Comparison of ENCODE assay signal across 8 mouse cellular contexts in the genomic region with DNA sequence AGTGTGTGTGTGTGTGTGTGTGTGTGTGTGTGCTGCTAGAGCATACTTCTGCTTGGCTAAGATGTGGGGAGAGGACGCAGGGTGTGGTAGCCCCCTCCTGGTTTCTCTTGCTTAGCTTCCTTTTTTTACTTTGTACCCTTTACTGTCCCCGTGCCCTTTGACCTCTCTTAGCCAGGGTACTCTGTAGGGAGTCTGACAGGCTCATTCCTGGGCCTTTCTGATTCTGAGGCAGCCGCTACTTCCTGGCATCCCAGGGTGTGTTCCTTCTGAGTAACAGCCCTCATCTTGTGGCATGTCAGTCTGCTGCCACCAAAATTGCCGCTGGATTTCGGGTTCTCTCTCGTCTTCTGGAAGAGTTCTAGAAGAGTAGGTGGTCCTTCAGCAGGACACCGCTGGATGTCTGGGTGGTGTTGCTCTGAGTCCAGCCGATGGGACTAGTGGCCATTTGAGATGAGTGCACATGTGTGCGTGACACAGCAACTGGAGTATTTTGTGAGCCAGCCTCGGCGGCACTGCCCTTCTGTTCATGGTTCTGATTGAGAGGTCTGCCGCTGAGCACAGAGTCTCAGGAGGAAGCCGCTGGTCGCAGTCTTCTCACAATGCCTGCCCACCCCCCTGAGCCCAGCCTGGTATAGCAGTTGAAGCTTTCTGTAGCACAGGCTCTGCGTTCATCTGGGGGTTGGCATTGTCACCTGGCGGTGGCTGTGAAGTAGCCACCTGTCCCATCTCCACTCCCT. TPM values are rescaled to one million over a fixed set of nuclear protein-coding genes. Genes with fewer than 3 reads are reported as not detected.
DNase-seq lines count a peak whose midpoint lies in the region; ATAC-seq and TF ChIP-seq lines count a peak whose summit lies in the region.

No protein-coding gene starts in this region.

- peak overlapping the region; percentile 54 for H3K4me3 ChIP-seq in gastrocnemius, adult 2 months
- peak overlapping the region; percentile 81 for H3K4me3 ChIP-seq in E14TG2a.4 (replicated peaks; ENCODE audit: low read length)
- H3K4me3 ChIP-seq in forebrain, embryonic 11.5 days (ENCODE audit: low read depth, low read length) = peak overlapping the region; percentile 7; the same call in 1 of the 2 replicates
- H3K4me3 ChIP-seq in limb, embryonic 14.5 days (replicated peaks; ENCODE audit: low read length) = peak overlapping the region; percentile 7; the same call in 1 of the 2 replicates
- H3K4me3 ChIP-seq in olfactory bulb, adult 2 months (ENCODE audit: insufficient read depth, low read depth, low read length) = 0 out of 2 replicates have a peak overlapping the region, but pooled peaks have one; percentile 1

- DNase-seq in gastrocnemius, adult 2 months = no peak
- DNase-seq in gastrocnemius, postnatal 25 days = no peak
- peak; percentile 63 for DNase-seq in forebrain, embryonic 11.5 days (ENCODE audit: low spot score)
- DNase-seq in limb, embryonic 14.5 days (ENCODE audit: low spot score) = no peak
- DNase-seq in right cerebral cortex, adult 2 months (ENCODE audit: low spot score in 2 of 2) = no peak
- DNase-seq in adrenal gland, adult 18-20 months (ENCODE audit: low spot score in 2 of 2) = no peak

- H3K9me3 ChIP-seq in E14TG2a.4 (ENCODE audit: low read length) = no peaks in the 10 kb centered on the region
- no peaks in the 10 kb centered on the region for H3K9me3 ChIP-seq in forebrain, embryonic 11.5 days (ENCODE audit: control insufficient read depth, low read length)
- H3K9me3 ChIP-seq in limb, embryonic 14.5 days (ENCODE audit: control insufficient read depth, low read length) = no peaks in the 10 kb centered on the region

- peak; percentile 9; the same call in 1 of the 2 replicates for TF ChIP-seq CTCF in gastrocnemius, adult 2 months (IDR thresholded peaks at IDR 0.05)
- TF ChIP-seq CTCF in E14TG2a.4 (conservative IDR thresholded peaks at IDR 0.05; ENCODE audit: low read length) = no peak
- TF ChIP-seq CTCF in olfactory bulb, adult 2 months (IDR thresholded peaks at IDR 0.05; ENCODE audit: insufficient read depth, low read depth, low read length) = no peak

- intact Hi-C loops in gastrocnemius, adult 2 months (cut with DNase I) = no loop called here

- H3K27me3 ChIP-seq in E14TG2a.4 (ENCODE audit: insufficient read depth, low read length) = no peaks in the 10 kb centered on the region
- no peaks in the 10 kb centered on the region for H3K27me3 ChIP-seq in forebrain, embryonic 11.5 days (ENCODE audit: control insufficient read depth, insufficient read depth, low read length)
- H3K27me3 ChIP-seq in limb, embryonic 14.5 days (ENCODE audit: control insufficient read depth, insufficient read depth, low read length) = no peaks in the 10 kb centered on the region

- peaks cover 27% of the 10 kb centered on the region for H3K36me3 ChIP-seq in E14TG2a.4 (ENCODE audit: insufficient read depth, low read length)
- no peaks in the 10 kb centered on the region for H3K36me3 ChIP-seq in forebrain, embryonic 11.5 days (ENCODE audit: control insufficient read depth, insufficient read depth, low read length)
- no peaks in the 10 kb centered on the region for H3K36me3 ChIP-seq in limb, embryonic 14.5 days (ENCODE audit: control insufficient read depth, insufficient read depth, low read length)

- H3K9ac ChIP-seq in forebrain, embryonic 11.5 days (ENCODE audit: low read length) = peak overlapping the region; percentile 51
- peak overlapping the region; percentile 32; the same call in 1 of the 2 replicates for H3K9ac ChIP-seq in limb, embryonic 14.5 days (ENCODE audit: low read depth, low read length, severe bottlenecking)

- 0 out of 2 replicates have a peak, but pooled peaks have one; percentile 22 for ATAC-seq in forebrain, embryonic 11.5 days (replicated peaks; ENCODE audit: low FRiP score)
- ATAC-seq in limb, embryonic 14.5 days (ENCODE audit: low FRiP score, low read depth) = peak; percentile 18

- 14% methylated on average over 16 of the region's 16 CpGs for WGBS in forebrain, embryonic 11.5 days
- WGBS in limb, embryonic 14.5 days = 12% methylated on average over 16 of the region's 16 CpGs
- WGBS in olfactory bulb, adult 2 months = 11% methylated on average over 16 of the region's 16 CpGs

- peak overlapping the region; percentile 89 for H3K27ac ChIP-seq in gastrocnemius, adult 2 months
- peak overlapping the region; percentile 82 for H3K27ac ChIP-seq in forebrain, embryonic 11.5 days (ENCODE audit: low read depth, low read length)
- H3K27ac ChIP-seq in limb, embryonic 14.5 days (replicated peaks; ENCODE audit: low read depth, low read length) = peak overlapping the region; percentile 86
- H3K27ac ChIP-seq in olfactory bulb, adult 2 months (ENCODE audit: insufficient read depth, low read depth, low read length) = peak overlapping the region; percentile 76

- H3K4me2 ChIP-seq in forebrain, embryonic 11.5 days (ENCODE audit: low read depth, low read length, severe bottlenecking) = peak overlapping the region; percentile 31
- peak overlapping the region; percentile 40 for H3K4me2 ChIP-seq in limb, embryonic 14.5 days (replicated peaks; ENCODE audit: low read depth, low read length, severe bottlenecking)

- peaks cover 96% of the 10 kb centered on the region for H3K4me1 ChIP-seq in E14TG2a.4 (replicated peaks; ENCODE audit: low read depth, low read length)
- H3K4me1 ChIP-seq in forebrain, embryonic 11.5 days (replicated peaks; ENCODE audit: control insufficient read depth, insufficient read depth, low read length) = peaks cover 26% of the 10 kb centered on the region
- peaks cover 44% of the 10 kb centered on the region for H3K4me1 ChIP-seq in limb, embryonic 14.5 days (ENCODE audit: control insufficient read depth, insufficient read depth, low read length)
- H3K4me1 ChIP-seq in olfactory bulb, adult 2 months (ENCODE audit: control insufficient read depth, insufficient read depth, low read length) = peaks cover 64% of the 10 kb centered on the region

- TF ChIP-seq POLR2A in limb, embryonic 14.5 days (IDR thresholded peaks at IDR 0.05; ENCODE audit: borderline replicate concordance, extremely low read depth, insufficient read depth, insufficient read length) = no peak
- TF ChIP-seq POLR2A in olfactory bulb, adult 2 months (IDR thresholded peaks at IDR 0.05; ENCODE audit: insufficient read depth, low read depth, low read length) = no peak

RNA-seq across cellular contexts. Expression of gene Prrc2b, which starts 16.3 kb away (rescaled TPM):
- 10 to 100 TPM; 76.4 to 86.9 TPM for total RNA-seq in gastrocnemius, adult 2 months (2021)
- total RNA-seq in gastrocnemius, postnatal 25 days (2021) = 10 to 100 TPM; 67.0 to 69.6 TPM
- 98.0 and 102 TPM in 2 replicates for polyA plus RNA-seq in forebrain, embryonic 11.5 days (2014; fragmentation: Nextera tagmentation; extraction: Ambion mirVana)
- 74.6 and 92.4 TPM in 2 replicates for polyA plus RNA-seq in limb, embryonic 14.5 days (2012; rRNA removed)
- 78.2 and 78.3 TPM in 2 replicates for polyA plus RNA-seq in limb, embryonic 14.5 days (2014; fragmentation: Nextera tagmentation; extraction: Ambion mirVana)
- 70.7 and 86.2 TPM in 2 replicates for polyA plus RNA-seq in olfactory bulb, adult 2 months (2012; ENCODE audit: insufficient read depth, insufficient read length, low replicate concordance, missing spikeins)
- total RNA-seq in adrenal gland, adult 18-20 months (2021) = 100 to 1,000 TPM in 1 of 2 experiments, 10 to 100 TPM in 1; 94.4 to 102 TPM

Comparison
In these comparisons a context has a peak if more than half of its experiments do, and no peak if none do; other contexts are left out.
1. H3K4me3 ChIP-seq: peak in every context shown above with its lines; median percentile 81 in E14TG2a.4; 54 in gastrocnemius, adult 2 months; 7 in forebrain, embryonic 11.5 days; 7 in limb, embryonic 14.5 days; 1 in olfactory bulb, adult 2 months.